ENCODE assay signal across 8 mouse cellular contexts in genomic region chr13:97607221-97607723, GRCm38 (mm10).
DNase-seq lines count a peak whose midpoint lies in the region; ATAC-seq and TF ChIP-seq lines count a peak whose summit lies in the region.

No protein-coding gene starts in this region.

- 0 out of 2 replicates have a peak, but pooled peaks cover 5% of the 10 kb centered on the region for H3K27me3 ChIP-seq in forebrain, embryonic 10.5 days (ENCODE audit: poor library complexity, severe bottlenecking)
- no peaks in the 10 kb centered on the region for H3K27me3 ChIP-seq in forebrain, embryonic 15.5 days
- H3K27me3 ChIP-seq in ES-Bruce4 (ENCODE audit: control insufficient read depth, insufficient read depth, low read length, poor library complexity, severe bottlenecking) = no peaks in the 10 kb centered on the region
- H3K27me3 ChIP-seq in cerebellum, adult 2 months (ENCODE audit: control insufficient read depth, insufficient read depth, low read length) = no peaks in the 10 kb centered on the region; the same call in 1 of the 2 replicates
- H3K27me3 ChIP-seq in hindbrain, embryonic 12.5 days = no peaks in the 10 kb centered on the region
- H3K27me3 ChIP-seq in spleen, adult 2 months (ENCODE audit: control insufficient read depth, insufficient read depth, low read length) = no peaks in the 10 kb centered on the region

- DNase-seq in forebrain, embryonic 10.5 days (ENCODE audit: extremely low spot score, low spot score) = peak; percentile 43
- peak; percentile 19 to 29 for DNase-seq in cerebellum, adult 2 months
- peak; percentile 46 for DNase-seq in left cerebral cortex, adult 11 months (ENCODE audit: low spot score)
- peak; percentile 55 for DNase-seq in mesoderm, embryonic 11.5 days (ENCODE audit: low read depth, low spot score)
- DNase-seq in spleen, adult 2 months (ENCODE audit: low read depth in 1 of 2, low spot score in 2 of 2) = peak; percentile 3 to 19

- 46% methylated on average over 11 of the region's 11 CpGs for WGBS in forebrain, embryonic 10.5 days
- 25% methylated on average over 11 of the region's 11 CpGs for WGBS in forebrain, embryonic 15.5 days
- WGBS in cerebellum, adult 2 months = 56% methylated on average over 11 of the region's 11 CpGs
- 27% methylated on average over 11 of the region's 11 CpGs for WGBS in hindbrain, embryonic 12.5 days
- WGBS in spleen, adult 2 months = 17% methylated on average over 11 of the region's 11 CpGs

- no peak overlapping the region for H3K4me2 ChIP-seq in forebrain, embryonic 15.5 days (replicated peaks)
- no peak overlapping the region for H3K4me2 ChIP-seq in hindbrain, embryonic 12.5 days (replicated peaks)

- H3K9me3 ChIP-seq in forebrain, embryonic 10.5 days = no peaks in the 10 kb centered on the region
- no peaks in the 10 kb centered on the region for H3K9me3 ChIP-seq in forebrain, embryonic 15.5 days
- H3K9me3 ChIP-seq in ES-Bruce4 (replicated peaks; ENCODE audit: control insufficient read depth, insufficient read depth, low read length, poor library complexity, severe bottlenecking) = no peaks in the 10 kb centered on the region
- no peaks in the 10 kb centered on the region for H3K9me3 ChIP-seq in hindbrain, embryonic 12.5 days (replicated peaks)

- H3K4me3 ChIP-seq in forebrain, embryonic 10.5 days = no peak overlapping the region
- no peak overlapping the region for H3K4me3 ChIP-seq in forebrain, embryonic 15.5 days
- H3K4me3 ChIP-seq in ES-Bruce4 (ENCODE audit: low read depth, low read length) = no peak overlapping the region
- no peak overlapping the region for H3K4me3 ChIP-seq in cerebellum, adult 2 months (replicated peaks; ENCODE audit: insufficient read depth, low read depth, low read length)
- no peak overlapping the region for H3K4me3 ChIP-seq in hindbrain, embryonic 12.5 days
- no peak overlapping the region for H3K4me3 ChIP-seq in spleen, adult 2 months (ENCODE audit: extremely low read depth, insufficient read depth, insufficient read length)

- no peak for ATAC-seq in forebrain, embryonic 15.5 days (replicated peaks)
- 0 out of 2 replicates have a peak, but pooled peaks have one; percentile 38 for ATAC-seq in hindbrain, embryonic 12.5 days (ENCODE audit: low FRiP score)

- H3K36me3 ChIP-seq in forebrain, embryonic 10.5 days (replicated peaks) = no peaks in the 10 kb centered on the region
- H3K36me3 ChIP-seq in forebrain, embryonic 15.5 days = no peaks in the 10 kb centered on the region
- H3K36me3 ChIP-seq in ES-Bruce4 (ENCODE audit: control insufficient read depth, insufficient read depth, low read length, poor library complexity, severe bottlenecking) = no peaks in the 10 kb centered on the region
- H3K36me3 ChIP-seq in hindbrain, embryonic 12.5 days = no peaks in the 10 kb centered on the region
- H3K36me3 ChIP-seq in spleen, adult 2 months (ENCODE audit: control insufficient read depth, insufficient read depth, low read length) = no peaks in the 10 kb centered on the region

- 0 out of 2 replicates have a peak, but pooled peaks have one; percentile 23 for TF ChIP-seq EP300 in ES-Bruce4 (IDR thresholded peaks at IDR 0.05; ENCODE audit: insufficient read depth, low read depth, low read length)

- peak overlapping the region; percentile 65 for H3K27ac ChIP-seq in forebrain, embryonic 10.5 days
- H3K27ac ChIP-seq in forebrain, embryonic 15.5 days (replicated peaks) = no peak overlapping the region
- H3K27ac ChIP-seq in ES-Bruce4 (ENCODE audit: insufficient read depth, low read length) = no peak overlapping the region
- no peak overlapping the region for H3K27ac ChIP-seq in cerebellum, adult 2 months (ENCODE audit: insufficient read depth, low read length)
- H3K27ac ChIP-seq in hindbrain, embryonic 12.5 days = no peak overlapping the region
- H3K27ac ChIP-seq in spleen, adult 2 months (ENCODE audit: insufficient read depth, low read length) = no peak overlapping the region

- TF ChIP-seq CTCF in ES-Bruce4 (IDR thresholded peaks at IDR 0.05; ENCODE audit: low read depth, low read length) = peak; percentile 83
- TF ChIP-seq CTCF in cerebellum, adult 2 months (IDR thresholded peaks at IDR 0.05; ENCODE audit: borderline replicate concordance, insufficient read depth, low read depth, low read length) = peak; percentile 48; the same call in 1 of the 2 replicates
- peak; percentile 48; the same call in 1 of the 2 replicates for TF ChIP-seq CTCF in spleen, adult 2 months (IDR thresholded peaks at IDR 0.05; ENCODE audit: extremely low read depth, insufficient read depth, insufficient read length, insufficient replicate concordance)

- H3K9ac ChIP-seq in forebrain, embryonic 15.5 days (replicated peaks) = no peak overlapping the region
- no peak overlapping the region for H3K9ac ChIP-seq in ES-Bruce4 (ENCODE audit: low read depth, poor library complexity, severe bottlenecking)
- H3K9ac ChIP-seq in hindbrain, embryonic 12.5 days = no peak overlapping the region

- TF ChIP-seq POLR2A in ES-Bruce4 (IDR thresholded peaks at IDR 0.05; ENCODE audit: insufficient read depth, low read length) = no peak
- TF ChIP-seq POLR2A in cerebellum, adult 2 months (IDR thresholded peaks at IDR 0.05; ENCODE audit: borderline replicate concordance, insufficient read depth, low read length) = no peak
- TF ChIP-seq POLR2A in spleen, adult 2 months (IDR thresholded peaks at IDR 0.05; ENCODE audit: low read depth, low read length) = no peak

- peaks cover 29% of the 10 kb centered on the region for H3K4me1 ChIP-seq in forebrain, embryonic 10.5 days
- no peaks in the 10 kb centered on the region for H3K4me1 ChIP-seq in forebrain, embryonic 15.5 days
- H3K4me1 ChIP-seq in ES-Bruce4 (ENCODE audit: control insufficient read depth, insufficient read depth, low read length) = no peaks in the 10 kb centered on the region
- H3K4me1 ChIP-seq in cerebellum, adult 2 months (ENCODE audit: control insufficient read depth, insufficient read depth, low read length) = no peaks in the 10 kb centered on the region
- H3K4me1 ChIP-seq in hindbrain, embryonic 12.5 days = peaks cover 10% of the 10 kb centered on the region
- no peaks in the 10 kb centered on the region for H3K4me1 ChIP-seq in spleen, adult 2 months (ENCODE audit: control insufficient read depth, insufficient read depth, insufficient read length)
